Mouse (Mus musculus) cerebellum, adult 2 months (tissue): ENCODE results near the gene Slc10a4. TPM values are rescaled to one million over a fixed set of nuclear protein-coding genes. Genes with fewer than 3 reads are reported as not detected.

Source experiments
- DNase-seq, 2 experiments: peaks; one replicate each; pipeline ENCODE4 v3.0.0; 2021
- H3K27ac ChIP-seq: fragments of 200-500 bp; 2 replicates; pipeline ENCODE4 v1.5.1; 2012; ENCODE audit warnings: low read length, control low read depth, inconsistent platforms; ENCODE audit not compliant: insufficient read depth
- H3K27me3 ChIP-seq: fragments of 200-500 bp; 2 replicates; pipeline ENCODE4 v1.6.1; 2012; ENCODE audit warnings: inconsistent platforms, mild to moderate bottlenecking, low read length, moderate library complexity; ENCODE audit not compliant: control insufficient read depth, insufficient read depth
- H3K4me1 ChIP-seq: fragments of 200-500 bp; 2 replicates; pipeline ENCODE4 v1.6.1; 2011; ENCODE audit warnings: low read length; ENCODE audit not compliant: control insufficient read depth, insufficient read depth
- H3K4me3 ChIP-seq: fragments of 200-500 bp; replicated peaks from 2 replicates; pipeline ENCODE3; 2011; ENCODE audit warnings: mild to moderate bottlenecking, low read depth, low read length, control low read depth; ENCODE audit not compliant: insufficient read depth
- CTCF ChIP-seq: fragments of 200-500 bp; IDR thresholded peaks from 2 replicates; pipeline ENCODE4 v1.5.1; 2011; ENCODE audit warnings: low read depth, mild to moderate bottlenecking, control low read depth, low read length, moderate library complexity, borderline replicate concordance; ENCODE audit not compliant: insufficient read depth
- POLR2A ChIP-seq: fragments of 200-500 bp; IDR thresholded peaks from 2 replicates; pipeline ENCODE4 v1.6.1; 2011; ENCODE audit warnings: low read length, control low read depth, borderline replicate concordance; ENCODE audit not compliant: insufficient read depth
- WGBS: fragments of 180-500 bp; shearing (Covaris S2); methylation state at CpG from one replicate; pipeline ENCODE4 v1.1.7; 2018; 5-methylcytosine and 5-hydroxymethylcytosine counted together
- polyA plus RNA-seq: library from polyadenylated mRNA; depleted of rRNA; stranded (reverse); fragments of >200 nt; gene quantifications from 2 replicates; pipeline ENCODE4 v1.2.3, GENCODE M21; 2012; rRNA removed

Gene Slc10a4
- polyA plus RNA-seq, 1 experiment: 10.9 TPM

GRCm38 (mm10) chr5:73032481-73032880 lies 25.8 kb downstream of the Slc10a4 start:
- H3K27me3 ChIP-seq: no peaks in the 10 kb centered on the region
- WGBS: 82% methylated on average over 11 of the region's 11 CpGs
- TF ChIP-seq CTCF: no peak
- no peak for TF ChIP-seq POLR2A
- DNase-seq: no peak
- no peak overlapping the region for H3K4me3 ChIP-seq
- no peaks in the 10 kb centered on the region for H3K4me1 ChIP-seq
- no peak overlapping the region for H3K27ac ChIP-seq

- no peak for TF ChIP-seq CTCF
- Histone ChIP-seq H3K27me3 (no peaks in the 10 kb centered on the region), H3K4me1 (no peaks in the 10 kb centered on the region), H3K27ac (no peak overlapping the region), H3K4me3 (no peak overlapping the region)
- DNase-seq: no peak
- 99% methylated on average over 2 of the region's 2 CpGs for WGBS
Observed at GRCm38 (mm10) chr5:73044055-73044454, 37.4 kb downstream of the Slc10a4 start.

DNA sequence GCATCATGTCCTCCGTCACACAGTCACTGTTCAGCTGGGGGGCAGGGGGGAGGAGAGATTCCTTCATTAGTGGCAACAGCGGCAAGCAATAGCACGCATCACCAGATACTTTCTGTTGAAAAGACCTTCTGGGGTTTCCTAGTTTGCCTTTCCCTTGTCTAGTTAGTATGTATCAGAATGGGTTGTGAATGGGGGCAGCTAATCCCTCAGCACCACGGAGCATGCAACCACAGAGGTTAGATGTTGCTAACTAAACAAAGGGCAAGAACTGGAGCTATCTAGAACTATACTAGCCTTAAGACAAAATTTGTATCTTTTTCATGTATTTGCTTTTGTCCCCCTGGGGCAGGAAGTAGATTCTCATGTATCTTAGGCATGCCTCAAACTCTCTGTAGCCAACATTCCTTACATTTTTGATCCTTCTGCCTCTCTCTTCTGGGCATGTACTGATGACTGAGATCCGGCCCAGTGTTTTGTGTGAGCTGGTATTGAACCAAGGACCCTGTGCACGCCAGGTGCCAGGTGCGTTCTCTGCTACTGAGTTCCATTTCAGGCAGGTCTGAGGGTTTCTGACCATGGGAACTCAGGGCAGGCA lies 41.1 kb downstream of the Slc10a4 start:
- Histone ChIP-seq H3K4me1 (no peaks in the 10 kb centered on the region), H3K27ac (no peak overlapping the region), H3K4me3 (no peak overlapping the region), H3K27me3 (no peaks in the 10 kb centered on the region)
- no peak for DNase-seq
- 90% methylated on average over 7 of the region's 7 CpGs for WGBS
- no peak for TF ChIP-seq CTCF
- no peak for TF ChIP-seq POLR2A

GRCm38 (mm10) chr5:73053933-73054332 lies 47.2 kb downstream of the Slc10a4 start:
- H3K27ac ChIP-seq: no peak overlapping the region
- no peaks in the 10 kb centered on the region for H3K4me1 ChIP-seq
- 94% methylated on average over 8 of the region's 8 CpGs for WGBS
- H3K27me3 ChIP-seq: no peaks in the 10 kb centered on the region
- TF ChIP-seq CTCF (no peak), POLR2A (no peak)
- H3K4me3 ChIP-seq: no peak overlapping the region
- DNase-seq: no peak

GRCm38 (mm10) chr5:73056457-73056856 lies 49.8 kb downstream of the Slc10a4 start:
- Histone ChIP-seq H3K27ac (no peak overlapping the region), H3K4me3 (no peak overlapping the region), H3K4me1 (no peaks in the 10 kb centered on the region), H3K27me3 (no peaks in the 10 kb centered on the region)
- TF ChIP-seq CTCF (peak; percentile 10; the same call in 1 of the 2 replicates), POLR2A (no peak)
- DNase-seq: no peak
- WGBS: 90% methylated on average over 6 of the region's 6 CpGs

GRCm38 (mm10) chr5:73056937-73057336 lies 50.3 kb downstream of the Slc10a4 start:
- 96% methylated on average over 5 of the region's 5 CpGs for WGBS
- TF ChIP-seq POLR2A (no peak), CTCF (no peak)
- H3K27me3 ChIP-seq: no peaks in the 10 kb centered on the region
- no peak overlapping the region for H3K27ac ChIP-seq
- DNase-seq: no peak
- H3K4me1 ChIP-seq: no peaks in the 10 kb centered on the region
- H3K4me3 ChIP-seq: no peak overlapping the region

GRCm38 (mm10) chr5:73061506-73062155 lies 54.9 kb downstream of the Slc10a4 start:
- Histone ChIP-seq H3K27ac (no peak overlapping the region), H3K4me1 (no peaks in the 10 kb centered on the region), H3K4me3 (no peak overlapping the region), H3K27me3 (no peaks in the 10 kb centered on the region)
- no peak for TF ChIP-seq POLR2A
- no peak for TF ChIP-seq CTCF
- DNase-seq: no peak
- 40% methylated on average over 11 of the region's 11 CpGs for WGBS

Other genes with a start within 250 kb of the Slc10a4 start
- 1.8 and 2.5 TPM in 2 replicates for gene Tec, start 138.4 kb upstream of the Slc10a4 start, polyA plus RNA-seq
- 15.4 and 16.2 TPM in 2 replicates for gene Slain2, start 92.6 kb upstream of the Slc10a4 start, polyA plus RNA-seq
- gene Gm10135, start 32.2 kb upstream of the Slc10a4 start, polyA plus RNA-seq: not detected in 2 replicates
- gene Fryl, start 249.7 kb downstream of the Slc10a4 start, polyA plus RNA-seq: 60.2 and 61.4 TPM in 2 replicates